Mouse (Mus musculus) liver, embryonic 13.5 days (tissue): Measurements from ENCODE around the gene Atp12a. TPM values are rescaled to one million over a fixed set of nuclear protein-coding genes. Genes with fewer than 3 reads are reported as not detected.
A peak's percentile ranks its signal among the peaks of the same experiment; 100 is the strongest.

Source experiments
- ATAC-seq: fragments of 200-750 bp; cut with Nextera tagmentation; 2 replicates; pipeline ENCODE4 v1.8.0; 2017; ENCODE audit warnings: low read depth, mild to moderate bottlenecking, moderate number of reproducible peaks, moderate library complexity
- DNase-seq: peaks from one replicate; pipeline ENCODE4 v3.0.0; 2022
- H3K27ac ChIP-seq: fragments of 300-500 bp; sonication (generic); 2 replicates; pipeline ENCODE4 v1.5.1; 2015; ENCODE audit warnings: moderate library complexity, mild to moderate bottlenecking, inconsistent platforms
- H3K27me3 ChIP-seq: fragments of 300-500 bp; sonication (generic); 2 replicates; pipeline ENCODE4 v1.6.1; 2015; ENCODE audit warnings: mild to moderate bottlenecking, inconsistent platforms
- H3K36me3 ChIP-seq: fragments of 300-500 bp; sonication (generic); 2 replicates; pipeline ENCODE4 v1.6.1; 2015; ENCODE audit warnings: mild to moderate bottlenecking, inconsistent platforms
- H3K4me1 ChIP-seq: fragments of 300-500 bp; sonication (generic); replicated peaks from 2 replicates; pipeline ENCODE4 v1.6.1; 2015; ENCODE audit warnings: inconsistent platforms
- H3K4me2 ChIP-seq: fragments of 300-500 bp; sonication (generic); 2 replicates; pipeline ENCODE4 v1.6.1; 2015; ENCODE audit warnings: inconsistent platforms, mild to moderate bottlenecking, moderate library complexity
- H3K4me3 ChIP-seq: fragments of 300-500 bp; sonication (generic); replicated peaks from 2 replicates; pipeline ENCODE4 v1.5.1; 2015; ENCODE audit warnings: mild to moderate bottlenecking, inconsistent platforms
- H3K9ac ChIP-seq: fragments of 300-500 bp; sonication (generic); 2 replicates; pipeline ENCODE4 v1.6.1; 2015; ENCODE audit warnings: mild to moderate bottlenecking, inconsistent platforms
- H3K9me3 ChIP-seq: fragments of 300-500 bp; sonication (generic); replicated peaks from 2 replicates; pipeline ENCODE4 v1.6.1; 2016; ENCODE audit warnings: inconsistent platforms
- WGBS: fragments of 180-500 bp; shearing (Covaris S2); methylation state at CpG from one replicate; pipeline ENCODE4 v1.1.7; 2015; ENCODE audit not compliant: insufficient replicate concordance; 5-methylcytosine and 5-hydroxymethylcytosine counted together
- polyA plus RNA-seq: library from polyadenylated mRNA; unstranded; fragments of >200 nt; fragmentation: Nextera tagmentation; extraction: Ambion mirVana; gene quantifications from 2 replicates; pipeline ENCODE4 v1.2.1, GENCODE M21; 2015

Atp12a gene
- polyA plus RNA-seq = not detected in 2 replicates

DNA sequence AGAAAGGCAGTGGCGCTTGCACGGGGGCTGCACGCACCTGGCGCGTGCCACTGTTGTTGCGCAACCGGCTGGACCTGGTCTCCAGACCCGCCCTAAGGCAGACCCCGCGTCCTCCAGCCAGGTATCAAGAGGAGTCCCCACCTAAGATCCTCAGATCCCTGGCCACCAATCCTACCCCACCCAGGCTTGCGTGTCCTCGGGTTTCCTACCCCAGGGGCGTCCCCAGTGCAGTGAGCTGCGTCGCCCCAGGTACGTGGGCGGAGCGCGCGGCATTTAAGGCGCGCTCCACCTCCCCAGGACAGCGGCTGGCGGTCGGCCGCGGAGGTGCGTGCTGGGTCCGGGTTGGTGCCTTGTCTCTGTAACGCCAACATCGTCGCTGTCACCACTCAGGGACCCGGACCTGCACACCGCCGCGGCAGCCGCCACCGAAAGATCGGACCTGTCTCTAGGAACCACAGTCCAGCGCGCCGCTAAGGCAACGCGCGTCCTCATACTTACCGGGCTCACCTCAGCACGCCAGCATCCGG, at the start of gene Atp12a:
TSS of gene Atp12a (plus strand) at position 358 of the 527 bp plus-strand sequence.
- Histone ChIP-seq H3K4me2 (peak within 1 kb of the TSS; percentile 51), H3K9me3 (no peaks in the 10 kb centered on the region), H3K4me3 (peak within 1 kb of the TSS; percentile 31), H3K27ac (no peak within 1 kb of the TSS), H3K9ac (no peak within 1 kb of the TSS), H3K4me1 (0 out of 2 replicates have a peak, but pooled peaks cover 4% of the 10 kb centered on the region), H3K36me3 (no peaks in the 10 kb centered on the region), H3K27me3 (peaks cover 59% of the 10 kb centered on the region)
- no peak for DNase-seq
- no peak for ATAC-seq
- 3% methylated on average over 48 of the region's 48 CpGs for WGBS

DNA sequence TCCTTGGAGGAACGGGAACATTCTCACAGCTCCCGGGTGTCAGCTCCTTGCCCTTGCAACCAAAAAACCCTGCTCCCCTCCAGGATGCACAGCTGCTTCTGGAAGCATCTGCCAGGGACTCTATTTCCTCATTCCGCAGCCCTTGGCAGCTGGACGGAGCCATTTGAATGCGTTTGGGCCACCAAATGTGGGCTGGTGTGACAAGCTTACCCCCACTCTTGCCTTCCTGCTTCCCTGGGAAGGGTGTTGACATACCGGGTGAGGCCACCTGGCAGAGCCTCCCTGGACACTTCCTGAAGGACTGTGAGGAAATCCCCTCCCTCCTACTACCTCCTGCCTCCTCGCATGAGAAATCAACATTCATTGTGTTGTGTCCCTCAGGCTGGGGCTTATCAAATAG, 49.3 kb upstream of the Atp12a start:
- H3K9me3 ChIP-seq = no peaks in the 10 kb centered on the region
- no peaks in the 10 kb centered on the region for H3K4me1 ChIP-seq
- no peak overlapping the region for H3K4me2 ChIP-seq
- H3K27me3 ChIP-seq = no peaks in the 10 kb centered on the region
- 37% methylated on average over 7 of the region's 7 CpGs for WGBS
- no peaks in the 10 kb centered on the region for H3K36me3 ChIP-seq
- no peak overlapping the region for H3K27ac ChIP-seq
- H3K4me3 ChIP-seq = no peak overlapping the region
- DNase-seq = no peak
- no peak for ATAC-seq
- H3K9ac ChIP-seq = no peak overlapping the region

DNA sequence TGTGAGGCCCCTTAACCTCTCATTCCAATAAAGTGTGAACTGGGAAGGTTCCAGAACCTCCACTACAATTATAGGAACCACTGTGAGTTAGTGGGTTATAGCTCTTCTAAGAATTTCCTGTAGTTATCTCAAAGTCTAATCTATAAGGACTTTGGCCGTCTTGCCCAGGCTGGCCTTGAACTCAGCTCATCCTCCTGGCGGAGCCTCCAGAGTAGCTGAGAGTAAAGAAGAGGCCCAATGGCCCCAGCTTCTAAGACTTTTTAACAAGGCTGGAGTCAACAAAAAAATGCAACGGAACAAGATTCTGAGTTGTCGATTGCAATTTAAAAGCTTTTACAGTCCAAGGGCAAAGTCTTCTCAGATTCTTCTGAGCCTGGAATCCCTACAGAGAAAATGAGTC, 48.5 kb upstream of the Atp12a start:
- 66% methylated on average over 4 of the region's 4 CpGs for WGBS
- no peak for ATAC-seq
- no peaks in the 10 kb centered on the region for H3K27me3 ChIP-seq

DNA sequence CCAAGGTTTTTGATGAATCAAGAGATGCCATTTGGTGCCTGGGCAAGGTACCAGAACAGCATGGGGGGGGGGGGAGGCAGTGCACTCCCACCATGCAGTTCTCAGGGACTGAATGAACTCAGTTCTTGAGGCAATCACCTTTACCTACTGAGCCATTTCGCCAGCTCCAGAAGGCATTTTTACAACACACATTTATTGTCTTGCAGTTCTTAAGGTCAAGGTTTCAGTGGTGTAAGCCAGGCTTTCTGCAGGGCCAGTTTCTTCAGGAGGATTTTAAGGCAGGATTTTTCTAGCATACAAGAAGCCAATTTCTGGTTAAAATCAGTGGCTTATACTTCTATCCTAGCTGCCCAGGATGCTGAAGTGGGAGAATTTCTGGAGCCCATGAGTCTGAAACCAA, 41.9 kb upstream of the Atp12a start:
- Histone ChIP-seq H3K27ac (no peak overlapping the region), H3K4me1 (no peaks in the 10 kb centered on the region), H3K36me3 (no peaks in the 10 kb centered on the region), H3K4me3 (no peak overlapping the region), H3K9me3 (no peaks in the 10 kb centered on the region), H3K9ac (no peak overlapping the region), H3K27me3 (no peaks in the 10 kb centered on the region), H3K4me2 (no peak overlapping the region)
- ATAC-seq (no peak), DNase-seq (no peak)
- 47% methylated on average over 1 of the region's 1 CpGs for WGBS

More for the DNA sequence above, 48.5 kb upstream of the Atp12a start:
- Histone ChIP-seq H3K4me3 (no peak overlapping the region), H3K36me3 (no peaks in the 10 kb centered on the region), H3K4me2 (no peak overlapping the region), H3K27ac (no peak overlapping the region), H3K9ac (no peak overlapping the region), H3K9me3 (no peaks in the 10 kb centered on the region), H3K4me1 (no peaks in the 10 kb centered on the region)
- DNase-seq = no peak

DNA sequence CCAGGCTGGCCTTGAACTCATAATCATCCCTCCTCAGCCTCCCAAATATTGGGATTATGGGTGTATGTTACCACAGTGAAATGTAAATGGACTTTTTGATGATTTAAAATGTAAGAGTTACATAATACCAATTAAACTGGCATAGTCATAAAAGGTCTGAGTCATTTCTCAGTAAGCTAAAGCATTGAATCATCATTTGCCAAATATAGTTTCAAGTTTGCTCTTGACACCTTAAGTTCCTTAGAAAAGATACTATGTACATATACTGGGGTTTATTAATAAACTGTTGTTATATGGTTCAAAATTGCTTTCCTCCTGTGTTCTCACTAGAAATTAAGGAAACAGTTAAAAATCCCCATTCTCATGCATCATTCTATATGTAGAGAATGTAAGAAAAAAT, 39.8 kb upstream of the Atp12a start:
- no peak overlapping the region for H3K27ac ChIP-seq
- H3K9me3 ChIP-seq = no peaks in the 10 kb centered on the region
- no peaks in the 10 kb centered on the region for H3K36me3 ChIP-seq
- H3K27me3 ChIP-seq = no peaks in the 10 kb centered on the region
- no peak overlapping the region for H3K4me3 ChIP-seq
- H3K9ac ChIP-seq = no peak overlapping the region
- H3K4me1 ChIP-seq = no peaks in the 10 kb centered on the region
- DNase-seq = no peak
- no peak overlapping the region for H3K4me2 ChIP-seq
- no peak for ATAC-seq

DNA sequence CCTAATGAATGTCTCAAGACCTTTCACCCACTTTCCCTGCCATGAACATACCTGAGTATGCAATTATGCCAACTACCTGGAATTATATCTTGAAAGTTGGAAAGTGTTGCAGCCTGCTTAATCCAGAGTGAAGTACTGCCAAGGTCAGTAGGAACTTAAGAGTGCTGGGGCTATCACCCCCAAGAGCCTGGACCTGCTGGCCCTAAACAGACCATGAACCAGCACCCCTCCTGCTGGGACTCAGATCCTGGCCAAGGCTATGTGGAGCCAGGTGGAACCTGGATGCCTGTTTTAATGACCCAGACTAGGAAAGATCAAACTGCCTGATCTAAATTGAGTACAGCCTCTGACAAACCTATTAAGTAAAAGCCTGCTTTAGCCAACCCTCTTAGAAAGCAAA, 31.2 kb upstream of the Atp12a start:
- Histone ChIP-seq H3K4me3 (no peak overlapping the region), H3K4me1 (0 out of 2 replicates have a peak, but pooled peaks cover 2% of the 10 kb centered on the region), H3K27ac (no peak overlapping the region), H3K9me3 (no peaks in the 10 kb centered on the region), H3K9ac (no peak overlapping the region), H3K27me3 (no peaks in the 10 kb centered on the region), H3K36me3 (no peaks in the 10 kb centered on the region), H3K4me2 (no peak overlapping the region)
- DNase-seq (no peak), ATAC-seq (no peak)

DNA sequence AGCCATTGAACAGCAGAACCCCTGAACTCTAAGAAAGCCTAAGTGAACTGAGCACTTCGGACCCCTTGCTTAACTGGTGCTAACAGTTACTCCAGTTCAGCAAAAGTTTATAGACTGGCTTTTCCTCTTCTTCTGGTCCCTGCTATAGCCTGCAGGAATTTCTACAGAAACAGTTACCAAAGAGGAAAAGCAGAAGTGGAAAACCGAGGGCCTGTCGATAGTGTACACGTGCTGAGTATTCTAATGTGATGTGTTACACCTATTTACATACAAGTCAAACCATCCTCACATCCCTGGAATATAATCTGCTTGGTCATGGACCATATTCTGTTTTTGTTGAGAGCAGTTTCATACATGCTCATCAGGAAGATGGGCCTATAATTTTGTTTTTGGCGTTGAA, 30.4 kb upstream of the Atp12a start:
- DNase-seq = no peak

DNA sequence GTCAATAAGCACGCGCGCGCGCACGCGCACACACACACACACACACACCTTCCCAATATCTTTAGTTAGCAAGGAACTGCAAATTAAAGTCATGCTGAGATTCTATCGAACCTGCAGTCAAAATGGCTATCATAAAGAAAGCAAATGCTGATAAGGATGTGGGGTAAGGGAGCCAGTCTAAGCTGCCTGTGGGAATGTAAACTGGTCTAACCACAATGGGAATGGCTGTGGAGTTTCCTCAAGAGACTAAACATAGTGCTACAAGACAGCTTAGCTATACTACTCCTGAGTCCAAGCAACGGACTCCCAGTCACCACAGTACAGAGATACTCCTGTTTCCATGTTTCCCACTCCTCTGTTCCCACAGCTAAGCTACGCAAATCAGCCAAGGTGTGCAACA, 28.8 kb upstream of the Atp12a start:
- ATAC-seq = no peak

More for the DNA sequence above, 30.4 kb upstream of the Atp12a start:
- Histone ChIP-seq H3K27ac (no peak overlapping the region), H3K9ac (no peak overlapping the region), H3K4me1 (0 out of 2 replicates have a peak, but pooled peaks cover 2% of the 10 kb centered on the region), H3K36me3 (no peaks in the 10 kb centered on the region), H3K27me3 (no peaks in the 10 kb centered on the region), H3K4me3 (no peak overlapping the region), H3K4me2 (no peak overlapping the region), H3K9me3 (no peaks in the 10 kb centered on the region)
- 67% methylated on average over 5 of the region's 5 CpGs for WGBS
- no peak for ATAC-seq

DNA sequence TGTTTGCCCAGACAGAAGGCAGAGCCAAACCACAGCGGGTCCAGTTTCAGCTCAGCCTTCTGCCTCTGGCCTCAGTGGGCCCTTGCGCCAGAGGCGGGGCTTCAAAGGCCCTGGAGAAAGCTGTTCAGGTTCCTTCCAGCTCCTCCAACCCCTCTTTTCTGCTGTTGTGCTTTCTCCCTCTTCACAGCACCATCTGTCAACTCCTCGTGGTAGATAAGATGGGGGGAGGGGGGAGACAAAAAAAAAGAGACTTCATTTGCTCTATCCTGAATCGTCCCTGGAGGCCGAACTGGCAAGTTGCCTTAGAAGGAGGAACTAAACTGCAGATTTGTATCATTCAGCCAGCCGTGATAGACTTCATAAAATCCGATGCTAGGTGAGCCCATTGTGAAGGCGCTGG, 27.8 kb upstream of the Atp12a start:
- no peaks in the 10 kb centered on the region for H3K27me3 ChIP-seq
- H3K36me3 ChIP-seq = no peaks in the 10 kb centered on the region
- H3K9me3 ChIP-seq = no peaks in the 10 kb centered on the region
- H3K4me2 ChIP-seq = no peak overlapping the region
- no peak overlapping the region for H3K4me3 ChIP-seq
- ATAC-seq (no peak), DNase-seq (no peak)
- no peak overlapping the region for H3K27ac ChIP-seq
- 31% methylated on average over 9 of the region's 9 CpGs for WGBS
- H3K9ac ChIP-seq = no peak overlapping the region
- 0 out of 2 replicates have a peak, but pooled peaks cover 2% of the 10 kb centered on the region for H3K4me1 ChIP-seq

More for the DNA sequence above, 28.8 kb upstream of the Atp12a start:
- Histone ChIP-seq H3K9me3 (no peaks in the 10 kb centered on the region), H3K27me3 (no peaks in the 10 kb centered on the region), H3K4me3 (no peak overlapping the region), H3K27ac (no peak overlapping the region), H3K4me2 (no peak overlapping the region), H3K9ac (no peak overlapping the region), H3K4me1 (0 out of 2 replicates have a peak, but pooled peaks cover 2% of the 10 kb centered on the region), H3K36me3 (no peaks in the 10 kb centered on the region)
- no peak for DNase-seq
- WGBS = 80% methylated on average over 10 of the region's 10 CpGs

DNA sequence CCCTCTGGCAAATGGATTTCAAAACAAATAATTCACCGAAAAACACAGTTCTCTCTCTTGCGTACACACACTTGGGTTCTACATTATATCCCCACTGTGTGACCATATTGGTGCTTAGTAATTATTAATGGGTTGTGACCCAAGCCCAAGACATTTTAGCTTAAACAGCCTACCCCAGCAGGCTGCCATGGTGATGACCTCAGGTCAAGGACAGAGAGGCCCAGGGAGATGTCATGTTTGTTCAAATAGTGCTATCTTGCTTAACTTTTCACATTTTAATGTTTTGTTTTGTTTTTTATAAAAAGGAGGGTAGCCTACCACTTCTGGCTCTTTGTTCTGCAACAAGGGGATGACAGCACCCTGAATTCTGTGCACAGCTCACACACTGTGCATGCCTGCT, 27.2 kb upstream of the Atp12a start:
- Histone ChIP-seq H3K27ac (no peak overlapping the region), H3K27me3 (no peaks in the 10 kb centered on the region), H3K9me3 (no peaks in the 10 kb centered on the region), H3K4me2 (no peak overlapping the region), H3K4me3 (no peak overlapping the region), H3K36me3 (no peaks in the 10 kb centered on the region), H3K9ac (no peak overlapping the region), H3K4me1 (0 out of 2 replicates have a peak, but pooled peaks cover 2% of the 10 kb centered on the region)
- WGBS = 73% methylated on average over 2 of the region's 2 CpGs
- DNase-seq (no peak), ATAC-seq (no peak)

DNA sequence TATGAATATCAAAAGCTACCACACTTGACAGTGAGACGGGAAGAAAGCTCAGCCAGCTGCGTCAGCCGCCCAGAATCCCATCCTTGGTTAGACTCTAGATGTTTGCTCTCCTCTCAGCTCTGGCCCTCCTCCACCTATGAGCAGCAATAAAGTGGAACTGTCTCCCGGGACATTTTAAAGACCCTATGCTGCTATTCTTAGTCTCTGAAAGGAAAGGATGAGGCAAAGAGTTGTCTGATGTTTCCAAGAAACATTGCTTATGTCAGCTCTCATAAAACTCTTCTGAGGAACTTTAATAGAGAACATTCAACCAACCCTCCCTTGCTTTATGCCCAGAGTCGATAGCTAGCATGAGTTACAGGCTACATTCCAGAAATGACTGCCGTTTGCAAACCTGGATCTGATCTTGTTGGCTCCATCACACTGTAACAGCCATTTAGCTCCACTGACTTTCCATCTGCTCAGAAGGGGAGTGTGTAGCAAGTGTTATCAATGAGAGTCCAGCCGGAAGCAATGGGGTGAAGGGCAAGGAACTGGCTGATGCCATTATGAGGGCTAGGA, 25.9 kb upstream of the Atp12a start:
- Histone ChIP-seq H3K9me3 (no peaks in the 10 kb centered on the region), H3K27ac (no peak overlapping the region), H3K9ac (no peak overlapping the region), H3K27me3 (no peaks in the 10 kb centered on the region), H3K4me3 (no peak overlapping the region), H3K4me1 (0 out of 2 replicates have a peak, but pooled peaks cover 2% of the 10 kb centered on the region), H3K4me2 (no peak overlapping the region), H3K36me3 (no peaks in the 10 kb centered on the region)
- DNase-seq (no peak), ATAC-seq (no peak)
- 64% methylated on average over 7 of the region's 7 CpGs for WGBS

DNA sequence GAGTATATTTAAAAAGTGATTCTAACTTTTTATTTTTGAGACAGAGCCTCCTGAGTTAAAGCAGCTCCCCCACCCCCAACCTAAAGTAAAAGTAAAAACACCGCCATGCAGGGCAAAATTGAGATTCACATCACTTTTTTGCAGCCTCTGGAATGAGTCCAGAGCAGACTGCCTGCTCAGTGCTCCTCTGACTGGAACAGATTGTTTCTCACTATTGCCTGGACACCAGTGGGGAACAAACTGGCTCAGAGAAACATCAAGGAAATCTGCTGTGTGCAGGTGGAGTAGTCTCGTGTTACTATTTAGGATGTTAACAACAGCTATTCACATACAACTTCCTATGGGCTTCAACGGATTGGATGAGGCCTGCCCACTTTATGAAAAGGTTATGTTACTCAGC, 16.2 kb upstream of the Atp12a start:
- H3K9ac ChIP-seq = no peak overlapping the region
- WGBS = 52% methylated on average over 3 of the region's 3 CpGs
- no peaks in the 10 kb centered on the region for H3K27me3 ChIP-seq
- H3K36me3 ChIP-seq = no peaks in the 10 kb centered on the region
- no peak for DNase-seq
- H3K27ac ChIP-seq = no peak overlapping the region
- H3K4me1 ChIP-seq = no peaks in the 10 kb centered on the region
- no peaks in the 10 kb centered on the region for H3K9me3 ChIP-seq
- H3K4me2 ChIP-seq = no peak overlapping the region
- ATAC-seq = no peak
- no peak overlapping the region for H3K4me3 ChIP-seq
